Mouse (Mus musculus): Measurements from ENCODE around the gene Slc35a5.

The Slc35a5 gene

GRCm38 (mm10) chr16:45117200-45117599 is 41.3 kb downstream of the Slc35a5 start:
- no peak for DNase-seq (ENCODE audit: low read depth, low spot score)

- DNase-seq (ENCODE audit: low read depth, low spot score): no peak
These were observed 48.0 kb downstream of the Slc35a5 start for GRCm38 (mm10) chr16:45110498-45110897.

GRCm38 (mm10) chr16:45108203-45108878 is 50.2 kb downstream of the Slc35a5 start:
- no peak for DNase-seq (ENCODE audit: low read depth, low spot score)

GRCm38 (mm10) chr16:45104993-45105392 is 53.5 kb downstream of the Slc35a5 start:
- DNase-seq (ENCODE audit: low read depth, low spot score): no peak

DNA sequence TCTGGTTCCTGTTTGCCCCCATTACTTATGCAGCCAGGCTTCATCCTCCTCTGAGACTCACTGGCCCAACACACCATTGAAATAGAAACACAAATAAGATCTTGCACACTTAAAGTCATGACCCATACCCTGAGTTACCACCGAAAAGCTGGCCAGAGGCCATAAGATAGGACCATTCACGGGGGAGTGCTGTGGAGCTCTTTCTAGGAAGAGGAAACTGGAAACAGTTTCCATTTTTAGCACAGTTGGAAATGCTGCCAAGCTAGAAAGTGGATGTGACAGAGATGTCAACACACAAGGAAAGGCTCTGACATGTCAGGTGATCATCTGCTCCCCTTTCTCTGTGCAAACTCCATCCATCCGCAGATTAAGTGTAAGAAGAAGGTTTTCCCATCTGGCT is 57.6 kb downstream of the Slc35a5 start:
- DNase-seq (ENCODE audit: low read depth, low spot score): no peak

DNA sequence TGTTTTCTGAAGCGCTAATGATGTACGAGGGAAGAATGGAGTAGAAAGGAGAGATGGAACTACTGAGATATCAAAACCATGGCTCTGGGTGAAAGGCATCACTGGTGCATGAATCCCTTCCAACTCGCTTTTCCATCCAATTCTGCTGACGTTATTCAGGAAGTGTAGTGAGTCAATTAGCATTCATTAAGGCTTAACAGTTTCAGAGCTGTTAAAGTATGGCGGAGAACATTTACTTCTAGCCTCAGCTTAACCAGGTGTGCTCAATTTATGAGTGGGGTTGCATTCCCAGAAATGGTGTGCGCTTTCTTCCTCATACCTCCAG is 59.7 kb downstream of the Slc35a5 start:
- DNase-seq (ENCODE audit: low read depth, low spot score): no peak

GRCm38 (mm10) chr16:45098186-45098885 is 60.2 kb downstream of the Slc35a5 start:
- DNase-seq (ENCODE audit: low read depth, low spot score): no peak

GRCm38 (mm10) chr16:45097467-45097866 is 61.0 kb downstream of the Slc35a5 start:
- no peak for DNase-seq (ENCODE audit: low read depth, low spot score)

- DNase-seq (ENCODE audit: low read depth, low spot score): no peak
These were observed 62.7 kb downstream of the Slc35a5 start for GRCm38 (mm10) chr16:45095561-45096482.

GRCm38 (mm10) chr16:45095030-45095429 is 63.5 kb downstream of the Slc35a5 start:
- no peak for DNase-seq (ENCODE audit: low read depth, low spot score)

- no peak for DNase-seq (ENCODE audit: low read depth, low spot score)
These were observed 64.3 kb downstream of the Slc35a5 start for GRCm38 (mm10) chr16:45094136-45094756.

- peak; percentile 26 for DNase-seq (ENCODE audit: low read depth, low spot score)
These were observed 65.3 kb downstream of the Slc35a5 start, which contains the start of gene Ccdc80 for GRCm38 (mm10) chr16:45093137-45093731. Gene Ccdc80 (plus strand): TSS chr16:45093402.

DNA sequence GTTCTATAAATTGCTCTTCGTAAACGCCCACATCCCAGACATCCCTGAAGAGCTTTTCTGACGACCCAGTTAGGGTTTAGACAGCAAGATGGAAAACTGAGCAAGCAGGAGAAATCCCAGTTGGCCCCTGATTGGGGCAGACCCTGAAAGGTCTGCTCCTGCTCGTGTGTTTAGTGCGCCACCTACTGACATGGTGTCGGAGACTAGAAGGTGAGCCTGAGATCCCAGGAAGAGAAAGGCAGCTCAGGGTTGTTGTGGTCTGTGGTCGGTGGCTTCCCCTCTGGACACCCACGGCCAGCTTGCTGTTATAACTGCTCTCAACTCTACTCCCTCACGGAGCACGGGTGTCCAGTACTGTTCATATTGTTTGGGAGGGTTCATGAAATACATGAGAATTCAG is 68.5 kb downstream of the Slc35a5 start:
- peak; percentile 73 for DNase-seq (ENCODE audit: low read depth, low spot score)
